Mouse (Mus musculus) stomach, postnatal 0 days (tissue): ENCODE data around the gene Gm20817. TPM values are rescaled to one million over a fixed set of nuclear protein-coding genes. Genes with fewer than 3 reads are reported as not detected.
"Not testable (repeated sequence)": the region's sequence is repeated elsewhere in the genome, so short reads cannot be mapped to it uniquely, and the experiment has no call there.

ENCODE experiments used
- ATAC-seq: fragments of 200-750 bp; cut with Nextera tagmentation; 2 replicates; pipeline ENCODE4 v1.8.0; 2017; ENCODE audit not compliant: low FRiP score, low TSS enrichment
- DNase-seq: peaks from one replicate; pipeline ENCODE4 v3.0.0-alpha.2; 2016; ENCODE audit warnings: low spot score
- H3K27ac ChIP-seq: fragments of 300-500 bp; sonication (generic); replicated peaks from 2 replicates; pipeline ENCODE4 v1.5.1; 2014; ENCODE audit warnings: mild to moderate bottlenecking, control low read depth
- H3K27me3 ChIP-seq: fragments of 300-500 bp; sonication (generic); 2 replicates; pipeline ENCODE4 v1.6.1; 2014; ENCODE audit warnings: low read length; ENCODE audit not compliant: control insufficient read depth, insufficient read depth
- H3K36me3 ChIP-seq: fragments of 300-500 bp; sonication (generic); 2 replicates; pipeline ENCODE4 v1.6.1; 2014; ENCODE audit warnings: low read length, mixed read lengths; ENCODE audit not compliant: control insufficient read depth, insufficient read depth
- H3K4me1 ChIP-seq: fragments of 300-500 bp; sonication (generic); replicated peaks from 2 replicates; pipeline ENCODE4 v1.6.1; 2014; ENCODE audit warnings: antibody characterized with exemption; ENCODE audit not compliant: control insufficient read depth, insufficient read depth
- H3K4me2 ChIP-seq: fragments of 300-500 bp; sonication (generic); replicated peaks from 2 replicates; pipeline ENCODE4 v1.6.1; 2014; ENCODE audit warnings: low read depth, mild to moderate bottlenecking, control low read depth, moderate library complexity
- H3K4me3 ChIP-seq: fragments of 300-500 bp; sonication (generic); 2 replicates; pipeline ENCODE4 v1.5.1; 2014; ENCODE audit warnings: low read depth, low read length, control low read depth
- H3K9ac ChIP-seq: fragments of 300-500 bp; sonication (generic); 2 replicates; pipeline ENCODE4 v1.6.1; 2014; ENCODE audit warnings: mild to moderate bottlenecking, low read length, control low read depth, mixed read lengths
- H3K9me3 ChIP-seq: fragments of 300-500 bp; sonication (generic); 2 replicates; pipeline ENCODE4 v1.6.1; 2016; ENCODE audit warnings: low read length; ENCODE audit not compliant: control insufficient read depth
- WGBS: fragments of 180-500 bp; shearing (Covaris S2); extraction: QIAGEN DNeasy Blood & Tissue Kit; methylation state at CpG from one replicate; pipeline ENCODE4 v1.1.7; 2014; 5-methylcytosine and 5-hydroxymethylcytosine counted together
- polyA plus RNA-seq: library from polyadenylated mRNA; unstranded; fragments of >200 nt; fragmentation: Nextera tagmentation; extraction: Ambion mirVana; gene quantifications from 2 replicates; pipeline ENCODE4 v1.2.1, GENCODE M21; 2015

Gm20817 gene
- polyA plus RNA-seq: not detected in 2 replicates

DNA sequence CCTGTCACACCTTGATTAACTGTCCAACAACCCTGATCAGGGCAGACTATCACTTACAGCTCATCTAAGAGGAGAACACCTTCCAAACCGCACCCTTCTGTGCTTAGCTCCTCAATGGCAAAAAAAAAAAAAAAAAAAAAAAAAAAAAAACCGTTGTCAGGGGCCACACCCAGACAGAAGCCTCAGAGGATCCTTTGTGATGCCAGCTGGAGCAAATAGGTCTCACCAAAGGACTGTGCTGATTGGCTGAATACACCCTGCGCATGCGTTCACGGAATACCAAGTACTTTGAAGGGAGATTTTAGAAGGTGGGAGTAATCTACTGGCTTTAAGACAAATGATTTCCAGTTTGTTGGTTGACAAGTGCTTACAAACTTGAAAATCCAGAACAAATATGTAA lies at the start of gene Gm20817:
Gene Gm20817, minus strand, starts transcription at position 101 of the 400 bp plus-strand sequence.
- not testable (repeated sequence) for H3K4me1 ChIP-seq, H3K9ac ChIP-seq, H3K4me2 ChIP-seq, ATAC-seq, H3K9me3 ChIP-seq, H3K4me3 ChIP-seq, H3K27me3 ChIP-seq, H3K36me3 ChIP-seq, DNase-seq, H3K27ac ChIP-seq
- no CpG with 5 or more reads among the region's 5 CpGs for WGBS
